ENCODE assay signal across 26 mouse cellular contexts in the genomic region with DNA sequence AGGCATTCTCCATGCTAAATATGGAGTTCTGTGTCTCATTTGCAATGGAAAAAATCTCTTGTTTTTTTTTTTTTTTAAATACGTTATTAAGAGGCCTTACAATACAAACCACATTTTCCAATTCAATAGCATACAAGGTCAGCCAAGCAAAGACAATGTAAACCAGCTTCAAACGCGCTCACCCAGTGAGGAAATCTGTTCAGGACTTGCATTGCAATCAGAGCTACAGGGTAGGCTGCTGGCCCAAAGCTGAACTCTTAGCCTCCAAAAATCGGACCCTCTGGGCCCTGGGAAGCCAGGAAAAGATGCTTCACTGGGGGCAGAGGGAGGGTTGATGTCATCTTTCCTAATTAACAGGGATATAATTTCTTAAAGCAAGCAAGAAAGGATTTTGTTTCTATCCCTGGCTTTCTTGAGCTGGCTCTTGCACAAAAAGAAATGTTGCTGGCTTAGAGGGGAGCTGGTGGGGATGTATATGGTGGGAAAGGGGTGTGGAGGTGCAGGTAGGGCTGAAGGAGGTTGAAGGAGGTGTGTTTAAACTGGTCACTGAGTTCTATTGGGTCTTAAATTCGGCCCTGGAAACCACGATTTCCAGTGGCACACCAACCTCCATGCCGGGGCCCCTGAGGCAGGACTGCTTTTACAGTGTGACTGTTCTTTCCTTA.
DNase-seq lines count a peak whose midpoint lies in the region; ATAC-seq lines count a peak whose summit lies in the region.
"Had no signal": no experiment of that assay in that cellular context is flagged by ENCODE, and none has a peak within 500 bp of the region (broad histone marks: within the 10 kb centered on the region; RNA-seq: fewer than 3 reads in every experiment).

No protein-coding gene starts in this region.

- DNase-seq in forebrain, embryonic 11.5 days (ENCODE audit: low spot score) = peak; percentile 19
- DNase-seq in retina, postnatal 1 day = peak; percentile 4
- no peak for DNase-seq in retina, embryonic 14.5 days (ENCODE audit: low spot score)
- no peak for DNase-seq in kidney, postnatal 10 days
- no peak for DNase-seq in hindbrain, embryonic 11.5 days (ENCODE audit: low spot score)
- DNase-seq: adrenal gland, postnatal 10 days; adrenal gland, postnatal 36 days; cerebellum, adult 11 months; cerebellum, adult 2 months; gastrocnemius, postnatal 10 days; gastrocnemius, postnatal 36 days; heart, adult 2 months; heart, postnatal 14 days; heart, postnatal 4 days had no signal

- no peaks in the 10 kb centered on the region for H3K9me3 ChIP-seq in forebrain, embryonic 11.5 days (ENCODE audit: control insufficient read depth, low read length)
- H3K9me3 ChIP-seq in forebrain, embryonic 15.5 days = no peaks in the 10 kb centered on the region
- H3K9me3 ChIP-seq in embryonic facial prominence, embryonic 13.5 days = no peaks in the 10 kb centered on the region
- H3K9me3 ChIP-seq in limb, embryonic 15.5 days = no peaks in the 10 kb centered on the region
- H3K9me3 ChIP-seq in hindbrain, embryonic 11.5 days (ENCODE audit: control insufficient read depth, low read length) = no peaks in the 10 kb centered on the region
- H3K9me3 ChIP-seq: heart, embryonic 10.5 days; heart, embryonic 13.5 days; hindbrain, embryonic 12.5 days; hindbrain, embryonic 15.5 days had no signal

- no peak overlapping the region for H3K9ac ChIP-seq in forebrain, embryonic 11.5 days (ENCODE audit: low read length)
- no peak overlapping the region for H3K9ac ChIP-seq in forebrain, embryonic 15.5 days (replicated peaks)
- no peak overlapping the region for H3K9ac ChIP-seq in embryonic facial prominence, embryonic 13.5 days
- H3K9ac ChIP-seq in limb, embryonic 15.5 days = no peak overlapping the region
- no peak overlapping the region for H3K9ac ChIP-seq in hindbrain, embryonic 11.5 days (ENCODE audit: low read depth, low read length)
- H3K9ac ChIP-seq: heart, embryonic 13.5 days; hindbrain, embryonic 12.5 days; hindbrain, embryonic 15.5 days had no signal

- ATAC-seq in forebrain, embryonic 11.5 days (replicated peaks; ENCODE audit: low FRiP score) = no peak
- ATAC-seq in forebrain, embryonic 15.5 days (replicated peaks) = no peak
- ATAC-seq in embryonic facial prominence, embryonic 13.5 days (ENCODE audit: insufficient number of reproducible peaks, insufficient read depth, low FRiP score, low TSS enrichment, low read depth) = peak; percentile 62; the same call in 1 of the 2 replicates
- ATAC-seq in limb, embryonic 15.5 days (ENCODE audit: insufficient number of reproducible peaks, low FRiP score, low TSS enrichment, low read depth) = no peak
- no peak for ATAC-seq in hindbrain, embryonic 11.5 days (ENCODE audit: low FRiP score)
- ATAC-seq: activated CD4-positive, CD25-positive, alpha-beta regulatory T cell, adult 4 months; CD4-positive, CD25-positive, alpha-beta regulatory T cell, adult 4 months; forebrain, embryonic 16.5 days; intestine, postnatal 0 days had no signal

- no peaks in the 10 kb centered on the region for H3K4me1 ChIP-seq in forebrain, embryonic 11.5 days (replicated peaks; ENCODE audit: control insufficient read depth, insufficient read depth, low read length)
- no peaks in the 10 kb centered on the region for H3K4me1 ChIP-seq in forebrain, embryonic 15.5 days
- peaks cover 17% of the 10 kb centered on the region for H3K4me1 ChIP-seq in embryonic facial prominence, embryonic 13.5 days
- peaks cover 9% of the 10 kb centered on the region; the same call in 1 of the 2 replicates for H3K4me1 ChIP-seq in limb, embryonic 15.5 days
- H3K4me1 ChIP-seq in hindbrain, embryonic 11.5 days (replicated peaks; ENCODE audit: control insufficient read depth, insufficient read depth, low read length) = no peaks in the 10 kb centered on the region
- H3K4me1 ChIP-seq: heart, embryonic 10.5 days; heart, embryonic 13.5 days; hindbrain, embryonic 12.5 days; hindbrain, embryonic 15.5 days had no signal

- H3K4me2 ChIP-seq in forebrain, embryonic 11.5 days (ENCODE audit: low read depth, low read length, severe bottlenecking) = no peak overlapping the region
- H3K4me2 ChIP-seq in forebrain, embryonic 15.5 days (replicated peaks) = no peak overlapping the region
- H3K4me2 ChIP-seq in embryonic facial prominence, embryonic 13.5 days = no peak overlapping the region
- H3K4me2 ChIP-seq in limb, embryonic 15.5 days = no peak overlapping the region
- no peak overlapping the region for H3K4me2 ChIP-seq in hindbrain, embryonic 11.5 days (replicated peaks; ENCODE audit: low read depth, low read length)
- H3K4me2 ChIP-seq: heart, embryonic 13.5 days; hindbrain, embryonic 12.5 days; hindbrain, embryonic 15.5 days had no signal

- no peak overlapping the region for H3K4me3 ChIP-seq in forebrain, embryonic 11.5 days (ENCODE audit: low read depth, low read length)
- H3K4me3 ChIP-seq in forebrain, embryonic 15.5 days = no peak overlapping the region
- no peak overlapping the region for H3K4me3 ChIP-seq in embryonic facial prominence, embryonic 13.5 days
- no peak overlapping the region for H3K4me3 ChIP-seq in limb, embryonic 15.5 days
- H3K4me3 ChIP-seq in hindbrain, embryonic 11.5 days (ENCODE audit: low read depth, low read length) = no peak overlapping the region
- H3K4me3 ChIP-seq: erythroblast, embryonic 14.5 days; heart, adult 2 months; heart, embryonic 10.5 days; heart, embryonic 13.5 days; hindbrain, embryonic 12.5 days; hindbrain, embryonic 15.5 days had no signal

- H3K27me3 ChIP-seq in forebrain, embryonic 11.5 days (ENCODE audit: control insufficient read depth, insufficient read depth, low read length) = no peaks in the 10 kb centered on the region
- H3K27me3 ChIP-seq in forebrain, embryonic 15.5 days = no peaks in the 10 kb centered on the region
- H3K27me3 ChIP-seq in embryonic facial prominence, embryonic 13.5 days = no peaks in the 10 kb centered on the region
- H3K27me3 ChIP-seq in limb, embryonic 15.5 days = no peaks in the 10 kb centered on the region
- H3K27me3 ChIP-seq in hindbrain, embryonic 11.5 days (ENCODE audit: control insufficient read depth, insufficient read depth, low read length) = no peaks in the 10 kb centered on the region
- H3K27me3 ChIP-seq: heart, embryonic 13.5 days; hindbrain, embryonic 12.5 days; hindbrain, embryonic 15.5 days had no signal

- no peaks in the 10 kb centered on the region for H3K36me3 ChIP-seq in forebrain, embryonic 11.5 days (ENCODE audit: control insufficient read depth, insufficient read depth, low read length)
- no peaks in the 10 kb centered on the region for H3K36me3 ChIP-seq in forebrain, embryonic 15.5 days
- no peaks in the 10 kb centered on the region for H3K36me3 ChIP-seq in embryonic facial prominence, embryonic 13.5 days
- H3K36me3 ChIP-seq in limb, embryonic 15.5 days = no peaks in the 10 kb centered on the region
- H3K36me3 ChIP-seq in hindbrain, embryonic 11.5 days (ENCODE audit: control insufficient read depth, insufficient read depth, low read length) = no peaks in the 10 kb centered on the region
- H3K36me3 ChIP-seq: heart, embryonic 10.5 days; heart, embryonic 13.5 days; hindbrain, embryonic 12.5 days; hindbrain, embryonic 15.5 days had no signal

- H3K27ac ChIP-seq in forebrain, embryonic 11.5 days (ENCODE audit: low read depth, low read length) = no peak overlapping the region
- no peak overlapping the region for H3K27ac ChIP-seq in forebrain, embryonic 15.5 days (replicated peaks)
- peak overlapping the region; percentile 78 for H3K27ac ChIP-seq in embryonic facial prominence, embryonic 13.5 days
- peak overlapping the region; percentile 30; the same call in 1 of the 2 replicates for H3K27ac ChIP-seq in limb, embryonic 15.5 days
- no peak overlapping the region for H3K27ac ChIP-seq in hindbrain, embryonic 11.5 days (ENCODE audit: low read depth, low read length)
- H3K27ac ChIP-seq: heart, adult 2 months; heart, embryonic 10.5 days; heart, embryonic 13.5 days; hindbrain, embryonic 12.5 days; hindbrain, embryonic 15.5 days had no signal

- 71% methylated on average over 7 of the region's 7 CpGs for WGBS in forebrain, embryonic 11.5 days
- 56% methylated on average over 7 of the region's 7 CpGs for WGBS in forebrain, embryonic 15.5 days
- WGBS in embryonic facial prominence, embryonic 13.5 days = 46% methylated on average over 7 of the region's 7 CpGs
- 56% methylated on average over 7 of the region's 7 CpGs for WGBS in limb, embryonic 15.5 days
- 77% methylated on average over 7 of the region's 7 CpGs for WGBS in hindbrain, embryonic 11.5 days

Comparison
In these comparisons a context has a peak if more than half of its experiments do, and no peak if none do; other contexts are left out.
1. DNase-seq: peak in forebrain, embryonic 11.5 days (single experiment) and retina, postnatal 1 day (single experiment); none in retina, embryonic 14.5 days (single experiment), kidney, postnatal 10 days (single experiment) and hindbrain, embryonic 11.5 days (single experiment).
2. H3K27ac ChIP-seq: peak in embryonic facial prominence, embryonic 13.5 days (single experiment) and limb, embryonic 15.5 days (single experiment); none in forebrain, embryonic 11.5 days (single experiment), forebrain, embryonic 15.5 days (single experiment) and hindbrain, embryonic 11.5 days (single experiment).